Comparison of ENCODE assay signal across 8 mouse cellular contexts in genomic region chr7:111080876-111081275, GRCm38 (mm10). TPM values are rescaled to one million over a fixed set of nuclear protein-coding genes. Genes with fewer than 3 reads are reported as not detected.
A peak's percentile ranks its signal among the peaks of the same experiment; 100 is the strongest.
DNase-seq lines count a peak whose midpoint lies in the region; ATAC-seq and TF ChIP-seq lines count a peak whose summit lies in the region.
"Had no signal": no experiment of that assay in that cellular context is flagged by ENCODE, and none has a peak within 500 bp of the region (broad histone marks: within the 10 kb centered on the region; RNA-seq: fewer than 3 reads in every experiment).

No protein-coding gene starts in this region.

- peak overlapping the region; percentile 84 for H3K4me3 ChIP-seq in lung, postnatal 0 days (ENCODE audit: low read depth, low read length)
- H3K4me3 ChIP-seq in forebrain, embryonic 12.5 days (replicated peaks), result peak overlapping the region; percentile 99
- H3K4me3 ChIP-seq in limb, embryonic 15.5 days, result peak overlapping the region; percentile 85
- H3K4me3 ChIP-seq in stomach, embryonic 16.5 days (replicated peaks; ENCODE audit: low read length), result peak overlapping the region; percentile 89

- H3K4me2 ChIP-seq in lung, postnatal 0 days (replicated peaks; ENCODE audit: low read depth, low read length), result peak overlapping the region; percentile 49
- H3K4me2 ChIP-seq in forebrain, embryonic 12.5 days, result peak overlapping the region; percentile 78
- peak overlapping the region; percentile 62 for H3K4me2 ChIP-seq in limb, embryonic 15.5 days
- peak overlapping the region; percentile 83 for H3K4me2 ChIP-seq in stomach, embryonic 16.5 days (ENCODE audit: low read depth, low read length)

- H3K27ac ChIP-seq in lung, postnatal 0 days (ENCODE audit: low read length), result no peak overlapping the region
- 0 out of 2 replicates have a peak overlapping the region, but pooled peaks have one; percentile 100 for H3K27ac ChIP-seq in forebrain, embryonic 12.5 days
- H3K27ac ChIP-seq in limb, embryonic 15.5 days, result no peak overlapping the region
- peak overlapping the region; percentile 100; the same call in 1 of the 2 replicates for H3K27ac ChIP-seq in stomach, embryonic 16.5 days (ENCODE audit: low read length)

- no peak for ATAC-seq in lung, postnatal 0 days
- ATAC-seq in forebrain, embryonic 12.5 days (ENCODE audit: low FRiP score), result no peak
- no peak for ATAC-seq in limb, embryonic 15.5 days (ENCODE audit: insufficient number of reproducible peaks, low FRiP score, low TSS enrichment, low read depth)
- ATAC-seq in stomach, embryonic 16.5 days (ENCODE audit: insufficient read depth, low FRiP score), result no peak

- peaks cover 46% of the 10 kb centered on the region for H3K36me3 ChIP-seq in lung, postnatal 0 days (ENCODE audit: insufficient read depth, low read length)
- peaks cover 55% of the 10 kb centered on the region for H3K36me3 ChIP-seq in forebrain, embryonic 12.5 days (replicated peaks)
- H3K36me3 ChIP-seq in limb, embryonic 15.5 days, result peaks cover 52% of the 10 kb centered on the region
- H3K36me3 ChIP-seq in stomach, embryonic 16.5 days (ENCODE audit: control insufficient read depth, insufficient read depth, low read length), result peaks cover 36% of the 10 kb centered on the region

- WGBS in lung, postnatal 0 days, result 73% methylated on average over 3 of the region's 3 CpGs
- WGBS in forebrain, embryonic 12.5 days, result 98% methylated on average over 3 of the region's 3 CpGs
- 74% methylated on average over 3 of the region's 3 CpGs for WGBS in limb, embryonic 15.5 days
- WGBS in stomach, embryonic 16.5 days, result 70% methylated on average over 3 of the region's 3 CpGs

- no peak for TF ChIP-seq CTCF in lung, postnatal 0 days (IDR thresholded peaks at IDR 0.05)

- TF ChIP-seq EP300 in lung, postnatal 0 days (IDR thresholded peaks at IDR 0.05), result no peak

- H3K9ac ChIP-seq in lung, postnatal 0 days (replicated peaks; ENCODE audit: low read depth), result peak overlapping the region; percentile 93; the same call in 1 of the 2 replicates
- H3K9ac ChIP-seq in forebrain, embryonic 12.5 days, result peak overlapping the region; percentile 100
- peak overlapping the region; percentile 98; the same call in 1 of the 2 replicates for H3K9ac ChIP-seq in limb, embryonic 15.5 days
- peak overlapping the region; percentile 100 for H3K9ac ChIP-seq in stomach, embryonic 16.5 days (ENCODE audit: low read length)

- DNase-seq in lung, postnatal 0 days (ENCODE audit: low spot score), result no peak
- DNase-seq in lung, postnatal 25 days (ENCODE audit: low spot score), result no peak
- DNase-seq in cerebellum, adult 9-11 months, result no peak
- no peak for DNase-seq in adrenal gland, postnatal 4 days (ENCODE audit: low spot score in 2 of 2)
- DNase-seq: adrenal gland, postnatal 10 days had no signal

- H3K4me1 ChIP-seq in lung, postnatal 0 days (ENCODE audit: insufficient read depth, low read depth, low read length), result no peaks in the 10 kb centered on the region; the same call in 1 of the 2 replicates
- H3K4me1 ChIP-seq in forebrain, embryonic 12.5 days, result peaks cover 22% of the 10 kb centered on the region
- H3K4me1 ChIP-seq in limb, embryonic 15.5 days, result peaks cover 22% of the 10 kb centered on the region
- peaks cover 14% of the 10 kb centered on the region for H3K4me1 ChIP-seq in stomach, embryonic 16.5 days (ENCODE audit: control insufficient read depth, insufficient read depth, low read length)

- no peaks in the 10 kb centered on the region for H3K27me3 ChIP-seq in lung, postnatal 0 days (replicated peaks; ENCODE audit: insufficient read depth, low read length)
- no peaks in the 10 kb centered on the region for H3K27me3 ChIP-seq in forebrain, embryonic 12.5 days
- no peaks in the 10 kb centered on the region for H3K27me3 ChIP-seq in limb, embryonic 15.5 days
- no peaks in the 10 kb centered on the region for H3K27me3 ChIP-seq in stomach, embryonic 16.5 days (ENCODE audit: control insufficient read depth, insufficient read depth, low read length)

- H3K9me3 ChIP-seq in lung, postnatal 0 days (ENCODE audit: low read length), result no peaks in the 10 kb centered on the region
- no peaks in the 10 kb centered on the region for H3K9me3 ChIP-seq in forebrain, embryonic 12.5 days
- H3K9me3 ChIP-seq in limb, embryonic 15.5 days, result no peaks in the 10 kb centered on the region
- H3K9me3 ChIP-seq in stomach, embryonic 16.5 days (replicated peaks; ENCODE audit: control insufficient read depth, low read length), result no peaks in the 10 kb centered on the region

RNA-seq across cellular contexts. Expression of gene Eif4g2, which starts 2.0 kb away (rescaled TPM):
- 325 and 363 TPM in 2 replicates for polyA plus RNA-seq in lung, postnatal 0 days (2015; fragmentation: Nextera tagmentation; extraction: Ambion mirVana)
- polyA plus RNA-seq in forebrain, embryonic 12.5 days (2016; fragmentation: Nextera tagmentation; extraction: Ambion mirVana), result 1,554 and 1,700 TPM in 2 replicates
- polyA plus RNA-seq in limb, embryonic 15.5 days (2015; fragmentation: Nextera tagmentation; extraction: Ambion mirVana), result 697 and 725 TPM in 2 replicates
- 678 and 699 TPM in 2 replicates for polyA plus RNA-seq in stomach, embryonic 16.5 days (2015; fragmentation: Nextera tagmentation; extraction: Ambion mirVana)
- 1,000 to 10,000 TPM; 1,008 to 1,014 TPM for total RNA-seq in adrenal gland, postnatal 4 days (2021)

RNA-seq across cellular contexts. Expression of gene Ctr9, which starts 52.1 kb away (rescaled TPM):
- 33.8 and 42.0 TPM in 2 replicates for polyA plus RNA-seq in lung, postnatal 0 days (2015; fragmentation: Nextera tagmentation; extraction: Ambion mirVana)
- 93.1 and 95.2 TPM in 2 replicates for polyA plus RNA-seq in forebrain, embryonic 12.5 days (2016; fragmentation: Nextera tagmentation; extraction: Ambion mirVana)
- 62.1 and 62.7 TPM in 2 replicates for polyA plus RNA-seq in limb, embryonic 15.5 days (2015; fragmentation: Nextera tagmentation; extraction: Ambion mirVana)
- polyA plus RNA-seq in stomach, embryonic 16.5 days (2015; fragmentation: Nextera tagmentation; extraction: Ambion mirVana), result 54.4 and 57.3 TPM in 2 replicates
- 10 to 100 TPM; 60.1 to 63.2 TPM for total RNA-seq in adrenal gland, postnatal 4 days (2021)

Comparison
In these comparisons a context has a peak if more than half of its experiments do, and no peak if none do; other contexts are left out.
1. H3K27ac ChIP-seq: peak in forebrain, embryonic 12.5 days (single experiment) and stomach, embryonic 16.5 days (single experiment); none in lung, postnatal 0 days (single experiment) and limb, embryonic 15.5 days (single experiment).
2. Peak in every context shown above with its lines, with median percentiles within 50 percentile points of each other: H3K4me2 ChIP-seq, H3K4me3 ChIP-seq and H3K9ac ChIP-seq.